Mouse (Mus musculus): ENCODE data around the gene H2-Q1.
A peak's percentile ranks its signal among the peaks of the same experiment; 100 is the strongest.
"Not testable (repeated sequence)": the region's sequence is repeated elsewhere in the genome, so short reads cannot be mapped to it uniquely, and the experiment has no call there.

The H2-Q1 gene

GRCm38 (mm10) chr17:35320327-35321081 lies at the start of gene H2-Q1:
TSS of gene H2-Q1 (plus strand) at chr17:35320405.
- DNase-seq (ENCODE audit: low read depth, low spot score) = no peak

GRCm38 (mm10) chr17:35272249-35272648 lies 48.0 kb upstream of the H2-Q1 start:
- DNase-seq (ENCODE audit: low read depth, low spot score) = no peak

- DNase-seq (ENCODE audit: low read depth, low spot score) = no peak
These were observed 45.4 kb upstream of the H2-Q1 start for GRCm38 (mm10) chr17:35274770-35275169.

- DNase-seq (ENCODE audit: low read depth, low spot score) = no peak
These were observed 43.8 kb upstream of the H2-Q1 start for GRCm38 (mm10) chr17:35276304-35276864.

- no peak for DNase-seq (ENCODE audit: low read depth, low spot score)
These were observed 42.2 kb upstream of the H2-Q1 start for GRCm38 (mm10) chr17:35278049-35278448.

GRCm38 (mm10) chr17:35278957-35279688 lies 41.1 kb upstream of the H2-Q1 start:
- DNase-seq (ENCODE audit: low read depth, low spot score) = no peak

GRCm38 (mm10) chr17:35280276-35280675 lies 39.9 kb upstream of the H2-Q1 start:
- no peak for DNase-seq (ENCODE audit: low read depth, low spot score)

- no peak for DNase-seq (ENCODE audit: low read depth, low spot score)
These were observed 34.8 kb upstream of the H2-Q1 start for GRCm38 (mm10) chr17:35285431-35285830.

- DNase-seq (ENCODE audit: low read depth, low spot score) = not testable (repeated sequence)
These were observed 24.4 kb upstream of the H2-Q1 start for GRCm38 (mm10) chr17:35295796-35296195.

- not testable (repeated sequence) for DNase-seq (ENCODE audit: low read depth, low spot score)
These were observed 19.8 kb upstream of the H2-Q1 start for GRCm38 (mm10) chr17:35300261-35300945.

- DNase-seq (ENCODE audit: low read depth, low spot score) = peak; percentile 11
These were observed 18.5 kb upstream of the H2-Q1 start for GRCm38 (mm10) chr17:35301645-35302258.

GRCm38 (mm10) chr17:35303271-35303670 lies 16.9 kb upstream of the H2-Q1 start:
- DNase-seq (ENCODE audit: low read depth, low spot score) = no peak

GRCm38 (mm10) chr17:35303756-35304350 lies 16.4 kb upstream of the H2-Q1 start:
- DNase-seq (ENCODE audit: low read depth, low spot score) = no peak

- no peak for DNase-seq (ENCODE audit: low read depth, low spot score)
These were observed 15.7 kb upstream of the H2-Q1 start for GRCm38 (mm10) chr17:35304478-35304877.

- DNase-seq (ENCODE audit: low read depth, low spot score) = not testable (repeated sequence)
These were observed 15.3 kb upstream of the H2-Q1 start for GRCm38 (mm10) chr17:35304921-35305320.

GRCm38 (mm10) chr17:35318671-35319070 lies 1.5 kb upstream of the H2-Q1 start:
- no peak for DNase-seq (ENCODE audit: low read depth, low spot score)

GRCm38 (mm10) chr17:35325124-35325523 lies 4.9 kb downstream of the H2-Q1 start:
- DNase-seq (ENCODE audit: low read depth, low spot score) = not testable (repeated sequence)

- not testable (repeated sequence) for DNase-seq (ENCODE audit: low read depth, low spot score)
These were observed 5.8 kb downstream of the H2-Q1 start for GRCm38 (mm10) chr17:35326000-35326399.

GRCm38 (mm10) chr17:35329714-35330113 lies 9.5 kb downstream of the H2-Q1 start:
- DNase-seq (ENCODE audit: low read depth, low spot score) = not testable (repeated sequence)

GRCm38 (mm10) chr17:35331546-35331945 lies 11.3 kb downstream of the H2-Q1 start:
- DNase-seq (ENCODE audit: low read depth, low spot score) = not testable (repeated sequence)

- no peak for DNase-seq (ENCODE audit: low read depth, low spot score)
These were observed 22.0 kb downstream of the H2-Q1 start, which contains the start of gene H2-Q2 for GRCm38 (mm10) chr17:35342071-35342671. TSS of gene H2-Q2 (plus strand) at chr17:35342242.

Data from telencephalon, adult 2 months (tissue).